Mouse (Mus musculus) kidney, adult 2 months (tissue): Measurements from ENCODE around the gene Slc26a9.

Experiments used
- CTCF ChIP-seq: fragments of 200-500 bp; conservative IDR thresholded peaks from 2 replicates; pipeline ENCODE4 v1.5.1; 2011; ENCODE audit warnings: low read depth, mild to moderate bottlenecking, control low read depth, low read length, moderate library complexity, mixed read lengths; ENCODE audit not compliant: insufficient read depth, insufficient read length
- POLR2A ChIP-seq: fragments of 200-500 bp; IDR thresholded peaks from one replicate; pipeline ENCODE4 v1.6.1; 2011; ENCODE audit warnings: low read depth, low read length, control low read depth

DNA sequence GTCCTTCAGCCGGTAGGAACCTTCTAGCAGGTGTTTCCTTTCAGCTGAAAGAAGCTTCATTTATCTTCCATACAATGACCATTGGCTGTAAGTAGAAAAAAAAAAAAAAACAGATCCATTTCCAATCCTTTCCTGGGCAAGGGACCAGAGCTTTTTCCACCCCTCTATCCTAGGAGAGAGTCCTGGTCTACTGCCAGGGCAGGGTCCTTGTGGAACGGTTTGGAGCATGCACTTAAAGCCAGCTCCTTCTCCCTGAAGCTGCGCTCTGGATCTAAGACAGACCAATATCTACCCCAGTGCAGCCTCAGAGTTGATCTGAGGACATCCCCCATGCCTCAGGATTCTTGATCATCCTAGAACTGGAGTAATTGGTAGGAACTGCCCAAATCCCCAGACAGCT, 21.8 kb upstream of the Slc26a9 start:
- no peak for TF ChIP-seq CTCF
- no peak for TF ChIP-seq POLR2A
